Mouse (Mus musculus) cortical plate, adult 2 months (tissue): ENCODE data around the gene Fat3. TPM values are rescaled to one million over a fixed set of nuclear protein-coding genes. Genes with fewer than 3 reads are reported as not detected.

Experiments used
- H3K27ac ChIP-seq: fragments of 200-500 bp; 2 replicates; pipeline ENCODE4 v1.5.1; 2012; ENCODE audit warnings: low read length, control low read depth, inconsistent platforms; ENCODE audit not compliant: insufficient read depth
- H3K4me1 ChIP-seq: fragments of 200-500 bp; 2 replicates; pipeline ENCODE4 v1.6.1; 2011; ENCODE audit warnings: low read length; ENCODE audit not compliant: control insufficient read depth, insufficient read depth
- H3K4me3 ChIP-seq: fragments of 200-500 bp; 2 replicates; pipeline ENCODE4 v1.5.1; 2011; ENCODE audit warnings: mild to moderate bottlenecking, low read length, control low read depth; ENCODE audit not compliant: insufficient read depth
- CTCF ChIP-seq: fragments of 200-500 bp; IDR thresholded peaks from 2 replicates; pipeline ENCODE4 v1.5.1; 2011; ENCODE audit warnings: mild to moderate bottlenecking, control low read depth, low read length; ENCODE audit not compliant: insufficient read depth; ENCODE audit errors: extremely low read depth
- POLR2A ChIP-seq: fragments of 200-500 bp; IDR thresholded peaks from 2 replicates; pipeline ENCODE4 v1.6.1; 2011; ENCODE audit warnings: mild to moderate bottlenecking, low read length, control low read depth; ENCODE audit not compliant: insufficient read depth; ENCODE audit errors: extremely low read depth
- polyA plus RNA-seq: library from polyadenylated mRNA; depleted of rRNA; stranded (reverse); fragments of >200 nt; gene quantifications from 2 replicates; pipeline ENCODE4 v1.2.3, GENCODE M21; 2012

Gene Fat3
- polyA plus RNA-seq, 1 experiment = 26.8 TPM

DNA sequence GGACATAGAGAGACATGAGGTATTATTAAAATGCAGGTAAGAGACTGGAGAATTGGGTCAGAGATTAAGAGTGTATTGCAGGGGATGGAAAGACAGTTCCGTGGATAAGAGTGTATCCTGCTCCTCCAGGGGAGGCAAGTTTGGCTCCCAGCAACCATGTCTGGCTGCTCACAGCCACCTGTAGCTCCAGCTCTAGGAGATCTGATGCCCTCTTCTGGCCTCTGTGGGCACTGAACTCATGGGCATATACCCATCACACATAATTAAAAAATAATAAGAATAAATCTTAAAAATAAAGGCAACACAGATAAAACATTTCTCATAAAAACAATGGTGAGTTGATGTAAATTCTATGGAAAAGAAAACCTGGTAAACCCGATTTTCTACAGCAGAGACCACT lies 525.1 kb downstream of the Fat3 start:
- TF ChIP-seq CTCF (no peak), POLR2A (no peak)
- no peak overlapping the region for H3K4me3 ChIP-seq
- no peaks in the 10 kb centered on the region for H3K4me1 ChIP-seq
- no peak overlapping the region for H3K27ac ChIP-seq

DNA sequence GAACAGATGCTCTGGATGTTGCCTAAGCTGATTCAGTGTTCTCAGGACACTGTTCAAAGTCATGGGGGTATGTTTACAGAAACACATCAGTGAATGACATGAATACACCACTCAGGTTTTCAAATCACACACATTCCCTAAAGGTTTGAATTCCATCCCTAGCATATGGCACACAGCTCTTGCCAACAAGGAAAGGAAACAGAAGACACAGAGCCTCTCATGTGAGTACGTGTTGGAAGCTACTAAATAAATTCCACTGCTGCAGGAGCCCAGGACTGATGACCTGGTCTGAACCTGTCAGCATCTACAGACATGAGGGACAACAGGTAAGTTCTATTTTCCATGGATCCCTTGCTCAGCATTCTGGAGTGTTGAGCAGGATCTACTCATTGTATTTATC lies 528.9 kb downstream of the Fat3 start:
- no peaks in the 10 kb centered on the region for H3K4me1 ChIP-seq
- H3K4me3 ChIP-seq = no peak overlapping the region
- H3K27ac ChIP-seq = no peak overlapping the region
- TF ChIP-seq CTCF (no peak), POLR2A (no peak)

DNA sequence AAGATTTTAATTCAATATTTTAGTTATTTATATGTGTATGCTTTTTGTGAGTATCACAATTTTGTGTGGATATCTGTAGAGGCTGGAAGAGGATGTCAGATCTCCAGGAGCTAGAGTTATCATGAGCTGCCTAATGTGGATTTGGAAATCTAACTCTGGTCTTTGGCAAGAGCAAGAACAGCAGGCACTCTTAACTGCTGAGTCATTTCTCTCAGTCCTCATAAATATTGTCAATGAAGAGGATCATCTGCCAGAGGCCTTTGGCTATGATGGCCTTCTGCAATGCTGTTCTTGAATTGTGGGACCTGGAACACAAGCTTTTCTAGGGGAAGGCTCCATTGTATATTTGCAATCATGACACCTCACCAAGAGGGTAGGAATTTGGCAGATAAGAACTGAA lies 529.7 kb downstream of the Fat3 start:
- H3K4me3 ChIP-seq = no peak overlapping the region
- no peak overlapping the region for H3K27ac ChIP-seq
- no peaks in the 10 kb centered on the region for H3K4me1 ChIP-seq
- TF ChIP-seq CTCF (no peak), POLR2A (no peak)

DNA sequence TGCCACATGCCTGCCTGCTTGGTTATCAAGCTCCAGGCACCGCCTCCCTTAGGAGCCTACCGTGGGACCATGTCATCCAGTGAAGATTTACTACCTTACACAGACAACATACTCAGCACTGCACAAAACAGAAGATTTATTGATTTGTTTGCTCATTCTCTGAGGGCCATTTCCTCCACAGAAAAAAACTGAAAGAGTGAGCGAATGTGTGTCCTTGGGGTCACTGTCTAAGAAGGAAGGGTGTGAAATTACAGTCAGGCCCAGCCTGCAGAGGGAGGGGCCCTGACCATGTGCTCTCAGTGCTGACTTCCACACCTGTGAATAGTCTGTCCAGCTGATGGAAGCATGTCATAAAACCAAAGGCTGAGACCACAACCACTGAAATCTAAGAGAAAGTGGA lies 536.9 kb downstream of the Fat3 start:
- H3K4me1 ChIP-seq = peaks cover 2% of the 10 kb centered on the region
- TF ChIP-seq CTCF (no peak), POLR2A (no peak)
- H3K27ac ChIP-seq = no peak overlapping the region
- H3K4me3 ChIP-seq = no peak overlapping the region

DNA sequence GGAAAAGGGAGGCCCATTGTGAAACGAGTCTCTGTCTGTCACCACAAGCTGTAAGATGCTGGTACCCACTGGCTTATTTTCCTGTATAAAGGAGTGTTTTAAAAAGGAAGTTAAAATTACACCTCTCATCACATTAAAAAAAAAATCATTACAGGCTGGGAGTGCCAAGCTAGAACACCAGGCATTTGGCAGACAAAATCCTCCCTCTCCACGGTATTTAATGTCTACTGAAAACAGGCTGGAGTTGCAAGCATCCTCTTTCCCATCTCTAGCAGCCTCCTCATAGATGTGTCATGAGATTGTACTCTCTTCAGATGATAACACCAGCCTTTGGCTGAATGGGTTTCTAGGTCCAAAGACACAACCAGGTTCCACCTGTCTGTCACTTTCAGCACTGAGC lies 538.2 kb downstream of the Fat3 start:
- Histone ChIP-seq H3K4me1 (peaks cover 2% of the 10 kb centered on the region), H3K4me3 (no peak overlapping the region), H3K27ac (no peak overlapping the region)
- TF ChIP-seq CTCF = no peak
- no peak for TF ChIP-seq POLR2A

DNA sequence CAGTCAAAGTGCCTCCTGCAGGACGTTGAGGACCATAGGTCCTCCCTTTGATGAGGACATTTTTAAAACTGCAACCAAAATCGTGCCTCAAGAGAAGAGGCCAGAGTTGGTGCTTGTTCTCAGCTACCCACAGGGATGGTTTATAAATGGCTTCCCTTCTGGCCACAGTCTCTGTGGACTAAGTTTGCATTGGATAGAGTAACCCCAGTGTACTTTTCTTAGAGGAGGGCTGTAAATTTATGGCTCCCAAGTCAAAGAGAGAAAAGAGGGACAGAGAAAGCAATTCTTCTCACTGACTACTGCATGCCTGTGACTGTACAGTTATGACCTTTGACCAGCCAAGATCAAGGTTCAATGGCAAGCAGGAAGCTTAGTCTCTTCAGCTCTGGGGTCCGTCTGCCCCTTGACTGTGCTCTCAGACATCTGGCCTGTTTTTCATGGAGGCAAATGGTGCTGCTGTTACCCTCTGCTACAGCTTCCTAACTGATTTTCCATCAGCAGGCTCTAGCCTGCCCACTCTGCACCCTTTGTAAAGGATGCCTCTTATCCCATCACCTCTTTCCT lies 542.8 kb downstream of the Fat3 start:
- H3K4me1 ChIP-seq = peaks cover 2% of the 10 kb centered on the region
- H3K4me3 ChIP-seq = no peak overlapping the region
- TF ChIP-seq POLR2A = no peak
- no peak for TF ChIP-seq CTCF
- no peak overlapping the region for H3K27ac ChIP-seq

DNA sequence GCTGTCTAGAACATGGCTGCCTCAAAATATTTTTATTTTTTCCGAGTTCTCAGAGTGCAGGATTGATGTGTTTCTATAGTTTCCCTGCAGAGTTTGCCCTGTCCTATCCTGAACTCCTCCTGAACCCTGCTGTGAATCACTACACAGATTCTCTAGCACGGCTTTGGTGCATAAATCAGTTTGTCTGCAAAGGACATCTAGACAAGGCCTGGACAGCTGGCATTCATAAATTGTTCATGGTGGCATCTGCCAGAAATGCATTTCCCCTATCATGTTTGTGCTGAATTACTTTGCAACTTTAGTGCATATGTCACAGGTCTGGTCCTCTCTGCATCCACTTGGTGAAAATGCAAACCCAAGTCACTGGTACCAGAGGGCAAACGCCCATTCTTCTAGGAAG lies 543.3 kb downstream of the Fat3 start:
- H3K4me3 ChIP-seq = no peak overlapping the region
- peaks cover 2% of the 10 kb centered on the region for H3K4me1 ChIP-seq
- H3K27ac ChIP-seq = no peak overlapping the region
- TF ChIP-seq POLR2A = no peak
- no peak for TF ChIP-seq CTCF

DNA sequence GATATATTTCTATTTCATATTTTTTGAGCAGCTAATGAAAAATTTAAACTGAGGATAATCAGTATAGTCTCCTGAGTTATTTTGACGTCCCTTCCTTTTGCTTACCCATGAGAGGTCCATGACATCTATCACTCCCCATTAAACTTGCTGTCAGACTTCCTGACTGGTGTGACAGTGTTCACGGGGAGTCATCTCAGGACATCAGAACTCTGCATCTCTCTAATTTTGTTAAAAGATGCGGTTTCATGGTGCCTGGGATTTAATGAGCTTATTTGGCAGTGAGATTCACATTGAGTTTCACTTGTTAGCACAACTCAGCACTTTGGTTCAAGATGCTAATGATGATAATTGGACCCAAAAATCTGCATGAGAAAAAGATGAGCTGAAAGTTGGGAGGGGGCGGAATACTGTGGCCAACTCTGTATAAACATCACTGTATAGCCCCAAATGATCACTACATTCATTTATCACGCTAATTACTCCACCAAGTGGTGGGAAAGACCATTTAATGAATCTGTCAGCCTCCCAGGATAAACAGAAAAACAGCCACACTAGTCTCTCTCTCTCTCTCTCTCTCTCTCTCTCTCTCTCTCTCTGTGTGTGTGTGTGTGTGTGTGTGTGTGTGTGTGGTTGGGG lies 545.8 kb downstream of the Fat3 start:
- H3K4me1 ChIP-seq = no peaks in the 10 kb centered on the region
- TF ChIP-seq POLR2A (no peak), CTCF (no peak)
- H3K27ac ChIP-seq = no peak overlapping the region
- no peak overlapping the region for H3K4me3 ChIP-seq

DNA sequence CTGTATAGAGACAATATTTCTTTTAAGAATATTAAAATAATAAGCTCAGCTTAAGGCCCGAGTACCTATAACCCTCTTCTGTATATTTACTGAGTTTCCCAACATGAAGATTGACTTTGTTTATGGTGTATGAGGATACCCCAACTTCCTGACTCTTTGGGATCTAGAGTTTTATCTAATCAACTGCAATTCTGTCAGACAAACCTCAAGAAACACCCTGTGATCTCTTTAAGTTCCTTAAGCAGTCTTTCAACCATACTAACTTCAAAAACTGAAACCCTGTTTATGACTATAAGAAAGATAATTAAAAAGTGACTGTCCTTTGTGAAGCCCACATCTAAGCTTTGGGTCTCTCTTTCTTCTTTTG lies 546.8 kb downstream of the Fat3 start:
- Histone ChIP-seq H3K27ac (no peak overlapping the region), H3K4me1 (no peaks in the 10 kb centered on the region), H3K4me3 (no peak overlapping the region)
- TF ChIP-seq POLR2A = no peak
- no peak for TF ChIP-seq CTCF

DNA sequence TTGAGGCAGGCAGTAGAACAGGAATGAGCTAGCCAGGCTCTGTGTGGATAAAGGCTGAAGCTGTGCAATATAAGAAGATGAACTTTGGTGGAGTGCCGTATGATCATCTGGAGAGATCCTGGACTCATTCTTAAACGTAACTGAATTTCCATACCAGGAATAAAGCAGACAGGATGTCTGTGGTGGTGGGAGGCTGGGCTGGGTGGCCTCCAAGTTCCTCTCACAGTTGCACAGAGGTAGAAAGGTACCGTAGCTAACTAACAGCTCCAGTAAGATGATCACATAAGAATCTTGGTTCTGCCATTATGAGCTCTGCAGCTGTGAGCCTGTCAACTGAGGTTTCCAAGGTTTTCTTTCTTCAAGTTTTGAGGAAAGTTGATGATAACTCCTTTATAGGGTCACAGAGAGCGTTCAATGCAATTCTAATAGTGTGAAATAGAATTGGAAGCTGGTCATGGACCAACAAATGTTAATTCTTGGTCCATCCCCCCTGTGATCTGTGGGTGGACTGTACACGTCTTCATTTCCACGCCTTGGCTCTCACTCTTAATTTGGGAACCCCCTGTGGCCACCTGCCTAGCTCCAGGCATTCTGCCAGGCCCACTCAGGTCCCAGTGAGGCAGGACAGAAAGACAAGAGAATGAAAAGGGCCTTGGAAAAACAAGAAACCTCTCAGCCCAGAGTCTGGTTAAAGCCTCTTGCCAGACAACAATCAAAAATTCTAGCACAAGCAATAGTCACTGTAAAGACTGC lies 547.3 kb downstream of the Fat3 start:
- TF ChIP-seq CTCF (no peak), POLR2A (no peak)
- Histone ChIP-seq H3K27ac (no peak overlapping the region), H3K4me3 (no peak overlapping the region)

More for the DNA sequence above, 547.3 kb downstream of the Fat3 start:
- no peaks in the 10 kb centered on the region for H3K4me1 ChIP-seq
